Mouse (Mus musculus): ENCODE data around the gene Jund. TPM values are rescaled to one million over a fixed set of nuclear protein-coding genes. Genes with fewer than 3 reads are reported as not detected.

Jund gene
- total RNA-seq, 2 experiments from 2014 or later = 129 to 138 TPM

DNA sequence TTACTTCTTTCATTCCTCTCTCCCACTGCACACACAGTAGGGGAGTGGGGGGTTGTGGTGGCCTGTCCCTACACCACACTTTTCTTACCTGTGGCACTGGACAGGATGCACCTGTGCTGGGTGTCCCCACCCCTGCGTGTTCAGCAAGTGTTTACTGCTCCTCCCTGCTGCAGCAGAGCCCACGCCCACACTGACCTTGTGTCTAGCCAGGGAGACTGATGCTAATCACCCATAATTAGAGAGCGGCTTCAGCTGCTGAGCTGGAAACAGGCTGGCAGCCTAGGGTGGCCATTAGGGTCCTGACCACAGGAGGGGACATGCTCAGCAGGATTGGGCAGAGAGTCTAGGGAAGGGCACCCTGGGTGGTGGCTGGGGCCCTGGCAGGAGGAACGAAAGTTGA lies 24.0 kb upstream of the Jund start:
- DNase-seq = no peak

DNA sequence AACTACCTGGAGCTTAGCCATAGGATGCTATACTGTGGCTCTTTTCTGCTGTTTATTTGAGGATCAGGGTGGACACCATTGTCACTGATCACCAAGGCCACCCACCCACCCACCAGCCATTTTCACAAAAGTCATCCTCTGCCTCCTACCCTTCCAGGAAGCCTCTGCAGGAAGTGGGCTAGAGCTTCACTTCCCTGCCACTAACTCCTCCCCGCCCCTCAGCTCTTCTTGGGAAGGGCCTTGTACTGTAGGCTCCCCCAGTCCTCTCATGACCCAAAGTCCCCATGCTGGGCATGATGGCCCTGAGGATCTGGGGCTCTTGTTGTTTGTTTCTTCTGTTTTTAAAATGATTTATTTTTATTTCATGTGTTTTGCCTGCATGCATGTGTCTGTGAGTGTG lies 23.4 kb upstream of the Jund start:
- no peak for DNase-seq

DNA sequence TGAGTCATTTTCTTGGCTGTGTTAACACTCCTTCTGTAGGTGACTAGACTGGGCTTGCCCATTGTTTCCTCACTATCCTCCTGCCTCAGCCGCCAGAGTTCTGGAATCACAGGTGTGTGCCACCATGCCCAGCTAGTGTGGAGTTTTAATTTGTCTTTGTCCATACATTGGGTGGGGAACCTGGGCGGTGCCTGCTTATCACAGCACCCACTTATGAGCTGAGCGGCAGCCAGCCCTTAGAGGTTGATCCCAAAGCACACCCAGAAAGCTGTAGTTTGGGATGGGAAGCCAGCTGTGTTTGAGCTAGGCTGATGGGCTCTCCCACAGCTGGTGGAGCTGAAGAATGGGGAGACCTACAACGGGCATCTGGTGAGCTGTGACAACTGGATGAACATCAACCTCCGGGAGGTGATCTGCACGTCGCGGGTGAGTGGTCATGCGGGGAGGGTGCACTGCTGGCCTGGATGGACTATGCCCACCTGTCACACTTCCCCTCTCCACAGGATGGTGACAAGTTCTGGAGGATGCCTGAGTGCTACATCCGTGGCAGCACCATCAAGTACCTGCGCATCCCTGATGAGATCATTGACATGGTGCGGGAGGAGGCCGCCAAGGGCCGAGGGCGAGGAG lies 21.2 kb upstream of the Jund start:
- no peak for DNase-seq

DNA sequence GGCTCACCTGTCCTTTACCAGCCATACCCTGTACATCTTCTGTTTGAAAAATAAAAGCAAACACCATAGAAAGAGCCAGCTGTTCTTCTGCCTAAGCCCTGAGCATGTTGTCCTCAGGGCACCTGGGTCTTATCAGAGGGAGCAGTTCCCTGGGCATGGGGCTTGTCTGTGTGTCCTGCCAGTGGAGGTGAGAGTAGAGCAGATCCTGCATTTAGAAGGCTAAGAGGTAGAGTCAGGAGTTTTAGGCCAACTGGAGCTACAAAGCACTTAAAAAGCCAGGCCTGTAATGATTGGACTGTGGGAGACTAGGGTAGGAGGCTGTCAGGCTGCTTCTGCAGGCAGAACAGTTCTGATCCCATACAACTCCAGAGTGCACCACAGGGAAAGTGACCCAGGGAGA lies 20.1 kb upstream of the Jund start:
- no peak for DNase-seq

DNA sequence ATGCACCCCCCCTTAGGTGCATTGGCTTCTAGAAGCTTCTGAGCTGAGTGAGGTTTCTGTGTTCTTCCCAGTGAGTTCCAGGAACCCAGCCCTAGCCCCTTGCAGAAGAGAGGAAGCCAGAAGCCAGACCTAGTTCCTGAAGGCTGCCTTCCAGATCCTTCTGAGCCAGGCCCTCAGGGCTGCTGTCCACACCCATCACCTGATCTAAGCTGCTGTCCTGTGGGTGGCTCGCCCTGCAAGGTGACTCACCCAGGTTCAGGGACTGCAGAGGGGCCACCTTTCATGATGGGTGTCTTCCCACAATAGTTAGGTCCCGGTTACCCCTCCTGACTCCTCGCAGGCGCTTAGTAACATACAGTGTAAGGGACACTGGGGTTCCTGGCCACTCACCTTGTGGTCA lies 19.3 kb upstream of the Jund start:
- no peak for DNase-seq

DNA sequence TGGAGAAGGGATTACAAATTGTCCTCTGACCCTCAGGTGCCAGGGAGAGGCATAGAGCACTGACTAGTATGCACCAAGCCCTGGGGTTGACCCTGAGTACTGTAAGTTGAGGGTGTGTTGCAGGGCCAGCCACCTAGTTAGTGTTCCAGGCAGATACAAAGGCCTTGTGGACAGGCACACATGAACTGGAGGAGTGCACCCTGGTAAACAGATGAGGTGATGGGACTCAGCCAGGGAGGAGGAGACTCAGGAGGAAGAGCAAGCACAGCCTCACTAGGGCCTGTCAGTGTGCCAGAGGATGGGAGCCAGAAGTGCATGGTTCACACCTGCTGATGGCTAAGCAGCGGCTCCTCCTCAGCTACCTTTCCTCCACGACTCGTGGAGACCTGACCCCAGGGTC lies 18.7 kb upstream of the Jund start:
- peak; percentile 49 to 63 for DNase-seq

DNA sequence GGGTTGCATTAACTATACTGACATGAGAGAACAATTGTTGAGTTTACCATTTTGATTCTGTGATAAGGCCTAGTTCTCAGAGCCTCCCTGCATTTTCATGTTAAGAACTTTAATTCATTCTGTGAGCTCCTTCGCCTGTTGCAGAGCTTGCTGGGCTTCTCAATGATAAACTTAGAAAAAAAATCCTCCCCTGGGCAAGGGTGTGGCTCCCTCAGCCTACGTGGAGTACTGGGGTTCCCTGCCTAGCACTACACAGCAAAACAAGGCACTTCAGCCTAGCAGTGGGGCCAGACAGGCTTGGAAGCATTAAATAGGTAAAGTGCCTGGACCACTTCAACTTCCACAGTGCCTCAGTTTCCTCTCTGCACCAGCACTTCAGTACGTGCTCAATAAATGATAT lies 17.3 kb upstream of the Jund start:
- no peak for DNase-seq

DNA sequence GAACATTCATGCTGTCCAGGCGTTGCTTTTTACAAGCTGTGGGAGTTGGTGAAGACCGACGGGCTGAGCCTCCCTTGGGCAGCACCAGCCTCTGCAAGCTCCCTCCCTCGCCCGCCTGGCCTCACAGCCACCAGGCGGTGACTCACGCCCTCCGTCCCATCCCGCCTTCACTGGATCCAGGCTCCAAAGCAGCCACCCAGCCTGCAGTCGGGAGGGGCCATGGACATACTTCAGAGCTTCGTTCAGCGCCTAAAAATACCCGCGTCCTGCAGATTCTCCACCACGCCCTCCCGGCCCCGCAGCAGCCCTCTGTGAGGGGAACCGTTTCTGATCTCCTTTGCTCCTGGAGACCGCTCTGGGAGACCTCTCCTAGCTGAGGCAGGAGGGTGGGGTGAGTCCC lies 16.6 kb upstream of the Jund start:
- peak; percentile 83 to 93 for DNase-seq

DNA sequence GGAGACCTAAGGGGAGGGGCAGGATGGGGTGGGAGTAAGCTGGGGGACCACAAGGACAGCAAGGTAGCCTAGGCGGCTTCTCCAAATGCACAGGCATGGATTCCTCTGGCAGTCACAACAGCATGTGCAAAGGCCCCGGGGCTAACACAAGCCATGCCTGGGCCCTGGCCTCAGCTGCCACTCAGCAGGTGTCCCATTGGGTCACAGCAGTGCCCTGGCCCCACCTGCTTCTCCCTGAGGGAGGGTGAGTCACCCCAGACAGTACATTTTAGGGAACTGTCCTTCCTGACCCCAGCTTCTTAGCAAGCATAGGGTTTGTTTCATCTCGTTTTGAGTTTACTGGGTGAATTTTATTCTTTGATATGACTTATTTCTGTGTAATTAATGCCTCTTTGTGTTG lies 16.1 kb upstream of the Jund start:
- DNase-seq = no peak

DNA sequence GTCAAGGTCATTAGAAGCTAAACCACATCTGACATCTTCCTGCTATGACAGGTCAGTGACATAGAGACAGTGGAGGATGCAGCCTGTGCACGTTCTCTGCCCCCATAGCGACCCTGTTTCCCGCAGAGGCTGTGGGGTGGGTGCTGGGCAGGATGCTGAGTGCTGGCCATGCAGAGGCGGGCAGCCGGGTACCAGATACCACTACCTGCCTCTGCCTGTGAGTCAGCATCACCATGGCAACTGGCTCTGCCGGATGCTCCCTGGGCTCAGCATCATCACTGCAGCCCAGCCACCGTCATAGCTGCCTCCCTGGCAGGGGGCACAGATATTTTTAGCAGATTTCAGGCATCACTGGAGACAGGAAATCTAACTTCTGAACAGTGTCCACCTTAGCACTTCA lies 14.5 kb upstream of the Jund start:
- DNase-seq = no peak

DNA sequence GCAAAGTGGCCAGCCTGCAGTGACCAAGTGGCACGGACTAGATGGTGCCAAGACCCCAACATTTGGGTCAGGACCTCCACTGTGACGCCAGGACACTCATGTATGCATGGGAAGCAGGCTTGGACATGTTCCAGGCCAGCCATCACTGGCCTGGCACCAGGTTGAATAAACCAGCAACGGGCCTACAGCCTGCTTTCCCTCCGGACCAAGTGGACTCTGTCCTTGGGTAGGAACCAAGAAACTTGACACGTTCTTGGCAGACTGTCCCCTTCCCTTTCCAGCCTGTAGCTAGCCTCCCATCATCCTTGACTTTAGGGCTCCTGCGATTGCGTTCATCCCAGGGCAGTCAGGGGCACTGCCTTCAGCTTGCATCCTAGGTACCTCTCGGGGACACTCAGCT lies 11.2 kb upstream of the Jund start:
- peak; percentile 87 to 88 for DNase-seq

DNA sequence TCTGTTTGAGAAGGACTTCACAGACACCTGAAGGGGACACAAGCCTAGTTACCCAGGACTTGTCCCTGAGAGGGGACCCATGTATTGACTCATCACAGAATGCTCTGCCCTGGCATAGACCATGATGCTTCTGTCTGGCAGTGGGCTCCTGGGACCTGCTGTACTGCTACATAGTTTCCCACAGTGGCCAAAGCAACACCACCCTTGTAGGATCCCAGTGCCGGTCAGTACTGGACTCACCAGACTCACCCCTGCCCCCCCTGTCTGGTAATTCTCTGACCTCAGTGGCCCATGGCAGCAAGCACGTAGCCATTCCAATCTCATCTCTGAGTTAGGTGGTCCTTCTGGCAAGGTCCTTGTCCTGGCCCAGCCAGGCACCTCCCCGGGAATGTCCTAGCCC lies 10.6 kb upstream of the Jund start:
- DNase-seq = no peak

DNA sequence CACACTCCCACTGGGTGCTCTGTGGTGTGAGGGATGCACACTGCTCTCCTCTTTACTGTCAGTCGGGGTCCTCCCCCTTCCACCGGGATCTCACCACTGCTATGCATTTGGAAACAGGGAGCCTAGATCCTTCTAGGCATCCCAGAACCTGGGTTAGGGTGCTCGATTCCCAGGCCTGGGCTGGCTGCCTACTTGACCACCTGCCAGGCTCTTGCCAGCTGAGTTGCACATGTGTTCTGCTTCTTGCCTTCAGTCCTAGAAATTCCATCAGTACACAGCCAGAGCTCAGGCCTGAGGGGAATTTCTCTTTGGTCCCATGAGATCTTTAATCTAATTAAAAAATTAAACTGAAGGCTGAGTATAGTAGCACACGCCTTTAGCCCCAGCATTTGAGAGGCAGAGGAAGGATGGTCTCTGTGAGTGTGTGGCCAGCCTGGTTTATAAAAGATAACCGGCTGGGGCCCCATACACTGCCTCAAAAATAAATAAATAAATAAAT lies 8.8 kb upstream of the Jund start:
- no peak for DNase-seq

DNA sequence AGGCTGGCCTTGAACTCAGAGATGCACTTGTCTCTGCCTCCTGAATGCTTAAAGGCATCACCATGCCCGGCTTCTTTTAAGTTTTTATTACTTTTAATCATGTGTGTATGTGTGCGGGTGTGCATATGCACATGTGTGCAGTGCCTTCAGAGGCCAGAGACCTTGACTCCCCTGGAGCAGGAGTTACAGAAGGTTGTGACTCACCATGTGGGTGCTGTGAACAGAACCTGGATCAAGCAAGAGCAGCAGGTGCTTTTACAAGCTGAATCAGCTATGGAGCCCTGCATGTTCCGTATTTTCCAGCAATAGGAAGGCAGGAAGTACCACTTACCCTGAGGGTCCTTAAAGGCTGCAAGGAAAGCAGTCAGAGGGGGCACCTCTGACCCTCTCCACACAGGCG lies 7.5 kb upstream of the Jund start:
- DNase-seq = no peak

DNA sequence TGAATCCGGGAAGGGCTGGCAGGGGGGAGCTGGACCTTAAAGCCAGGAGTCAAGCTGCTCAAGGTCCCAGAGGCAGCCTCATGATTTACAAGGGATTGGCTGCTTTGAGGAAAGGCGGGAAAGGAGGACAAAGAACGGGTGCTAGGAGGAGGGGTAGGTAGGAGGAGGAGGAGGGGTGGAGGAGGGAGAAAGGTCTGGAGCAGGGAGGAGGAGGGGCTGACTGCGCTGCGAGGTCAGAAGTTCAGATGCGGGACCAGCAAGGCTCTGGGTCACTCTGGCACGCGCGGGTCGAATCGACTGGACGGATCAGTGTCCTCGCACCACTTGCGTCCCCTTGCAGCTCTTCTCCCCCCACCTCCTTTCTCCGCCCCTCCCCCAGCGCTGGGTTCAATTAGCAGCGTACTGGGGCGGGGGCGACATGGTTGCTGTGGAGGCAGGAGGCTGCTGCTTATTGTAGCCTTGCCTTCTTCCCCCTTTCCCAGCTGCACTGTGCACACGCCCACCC lies 7.0 kb upstream of the Jund start:
- DNase-seq = no peak

DNA sequence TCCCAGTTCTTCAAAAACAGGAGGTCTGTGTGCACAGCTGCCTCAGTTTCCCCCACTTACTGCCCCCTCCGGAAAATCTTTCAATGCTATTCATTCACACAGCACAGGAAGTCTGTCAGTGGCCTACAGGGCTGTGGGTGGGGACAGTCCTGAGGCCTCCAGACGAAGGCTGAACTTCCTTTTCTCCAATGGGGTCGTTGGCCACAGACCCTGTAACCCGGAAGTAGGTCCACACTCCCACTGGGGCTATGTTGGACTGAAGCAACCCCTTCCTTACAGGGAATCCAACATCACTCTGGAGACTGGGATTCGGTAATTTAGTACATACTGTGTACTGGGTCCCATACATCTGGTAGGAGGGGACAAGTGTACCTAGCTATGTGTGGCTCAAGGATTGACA lies 5.1 kb upstream of the Jund start:
- DNase-seq = no peak

DNA sequence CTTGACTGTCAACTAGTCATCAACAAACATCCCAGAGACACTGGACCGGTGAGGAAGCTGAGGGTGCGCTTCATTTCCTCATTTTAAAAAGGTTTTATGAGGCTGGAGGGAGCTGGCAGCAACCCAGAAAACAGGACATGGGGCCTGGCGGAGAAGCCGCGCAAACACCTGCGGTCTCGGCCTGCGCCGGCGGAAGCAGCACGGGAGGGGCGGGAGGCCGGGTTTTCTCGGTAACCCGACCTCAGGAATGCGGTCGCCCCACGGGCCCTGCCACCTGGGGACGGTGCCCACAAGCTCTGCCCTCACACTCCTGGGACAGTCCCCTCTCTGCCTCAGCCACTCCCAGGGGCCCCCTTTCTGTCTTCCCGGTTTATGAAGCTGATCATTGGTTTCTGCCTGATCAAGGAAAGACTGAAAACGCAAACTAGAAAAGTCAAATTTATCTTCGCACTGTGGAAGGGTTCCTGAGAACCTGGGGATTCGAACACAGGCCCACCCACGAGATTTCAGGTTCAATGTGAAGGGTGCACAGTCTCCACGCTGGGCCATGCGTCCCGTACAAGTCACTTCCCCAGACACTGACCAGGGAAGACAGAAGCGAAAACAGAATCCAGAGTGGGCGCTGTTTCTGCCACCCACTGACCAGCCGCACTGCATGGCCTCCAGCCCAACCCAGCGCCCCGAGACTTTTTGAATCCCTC lies 3.3 kb upstream of the Jund start:
- peak; percentile 61 to 68 for DNase-seq

DNA sequence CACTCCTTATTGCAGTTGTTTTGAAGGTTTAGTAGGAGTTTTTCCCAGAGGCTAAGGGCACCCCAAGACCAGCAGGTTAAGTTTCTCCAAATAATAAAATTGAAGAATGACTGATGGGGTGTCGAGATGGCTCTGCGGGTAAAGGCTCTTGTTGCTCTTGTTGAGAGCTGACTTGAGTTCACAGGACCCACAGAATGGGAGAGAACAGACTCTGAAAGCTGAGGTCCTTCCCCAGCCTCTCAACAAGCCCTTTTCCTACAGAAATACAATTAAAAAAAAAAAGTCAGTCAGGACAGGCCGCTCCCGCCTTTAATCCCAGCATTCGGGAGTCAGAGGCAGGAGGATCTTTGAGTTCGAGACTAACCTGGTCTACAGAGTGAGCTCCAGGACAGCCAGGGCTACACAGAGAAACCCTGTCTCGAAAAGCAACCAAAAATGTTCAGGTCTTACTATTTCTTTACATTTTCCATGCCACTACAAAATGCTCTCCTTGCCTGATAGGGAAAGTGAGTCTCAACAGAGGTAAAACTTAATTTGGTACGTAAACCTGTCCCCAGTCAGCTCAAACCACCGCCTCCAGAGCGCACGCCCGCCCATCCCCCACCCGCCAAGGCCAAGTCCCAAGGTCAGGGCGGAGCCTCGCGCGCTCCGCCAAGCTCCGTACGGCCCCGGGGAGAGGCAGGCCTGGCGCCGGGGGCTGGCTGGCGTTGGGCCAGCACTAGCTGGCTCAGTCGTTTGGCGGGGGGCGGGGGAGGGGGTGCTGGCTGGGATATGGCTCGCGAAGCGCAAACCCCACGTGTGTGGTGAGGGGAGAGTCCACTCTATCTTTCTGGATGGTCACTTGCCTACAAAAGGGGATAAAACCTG lies 2.5 kb upstream of the Jund start:
- DNase-seq = peak; percentile 79 to 86

DNA sequence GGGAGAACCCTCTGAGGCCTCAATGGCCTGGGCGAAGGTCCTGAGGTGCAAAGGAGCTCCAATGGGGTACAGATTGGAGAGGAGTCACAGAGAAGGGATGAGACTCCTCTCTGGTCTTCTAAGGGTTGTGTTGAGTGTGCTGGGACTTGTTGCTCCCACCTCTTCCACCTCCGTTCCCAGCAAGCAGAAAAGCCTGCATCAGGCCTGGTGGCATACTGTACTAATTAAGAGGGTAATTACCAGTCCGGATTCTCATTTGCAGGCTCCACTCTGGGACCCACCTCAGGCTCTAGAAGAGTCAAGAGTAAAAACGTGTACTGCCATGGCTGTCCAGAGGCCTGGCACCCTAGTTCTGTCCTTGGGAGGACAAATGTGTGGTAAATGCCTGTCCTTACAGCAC lies 1.8 kb upstream of the Jund start:
- DNase-seq = peak in 1 of 2 experiments; percentile 60

DNA sequence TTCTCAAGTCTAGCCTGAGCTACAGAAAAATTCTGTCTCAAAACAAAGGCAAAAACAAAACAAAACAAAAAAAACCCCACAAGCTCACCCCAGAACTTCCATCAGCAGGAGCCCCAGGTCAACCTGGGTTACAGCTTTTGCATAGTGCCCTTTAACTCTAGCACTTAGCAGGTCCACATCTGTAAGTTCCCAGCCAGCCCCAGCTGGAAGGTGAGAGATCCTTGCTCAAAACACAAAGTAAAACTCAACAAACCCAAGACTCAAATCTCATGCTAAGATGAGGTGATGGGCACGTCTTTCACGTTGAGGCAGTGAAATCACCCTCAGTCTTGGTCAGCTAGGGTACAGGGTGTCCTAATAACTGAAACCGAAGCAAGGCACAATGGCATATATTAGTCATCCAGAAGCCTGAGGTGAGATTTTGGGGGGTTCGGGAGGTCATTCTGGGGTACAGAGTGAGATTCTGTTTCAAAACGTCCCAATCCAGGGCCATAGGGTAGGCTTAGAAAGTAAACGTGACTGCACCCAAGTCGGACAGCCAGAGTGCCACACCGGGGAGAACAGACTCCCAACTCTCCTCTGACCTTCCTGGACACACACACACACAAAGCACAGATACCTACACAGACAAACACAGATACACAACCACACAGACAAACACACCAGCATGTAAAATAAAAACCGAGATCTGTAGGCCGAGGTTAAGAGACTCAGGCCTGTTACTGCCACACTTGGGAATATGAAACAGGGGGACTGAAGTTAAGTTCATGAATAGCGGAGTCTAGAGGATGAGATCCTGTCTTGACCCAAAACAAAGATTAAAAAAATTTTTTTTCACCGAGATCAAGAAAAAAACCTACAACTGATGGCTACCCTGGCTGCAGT lies 1.1 kb upstream of the Jund start:
- peak in 1 of 2 experiments; percentile 45 for DNase-seq

DNA sequence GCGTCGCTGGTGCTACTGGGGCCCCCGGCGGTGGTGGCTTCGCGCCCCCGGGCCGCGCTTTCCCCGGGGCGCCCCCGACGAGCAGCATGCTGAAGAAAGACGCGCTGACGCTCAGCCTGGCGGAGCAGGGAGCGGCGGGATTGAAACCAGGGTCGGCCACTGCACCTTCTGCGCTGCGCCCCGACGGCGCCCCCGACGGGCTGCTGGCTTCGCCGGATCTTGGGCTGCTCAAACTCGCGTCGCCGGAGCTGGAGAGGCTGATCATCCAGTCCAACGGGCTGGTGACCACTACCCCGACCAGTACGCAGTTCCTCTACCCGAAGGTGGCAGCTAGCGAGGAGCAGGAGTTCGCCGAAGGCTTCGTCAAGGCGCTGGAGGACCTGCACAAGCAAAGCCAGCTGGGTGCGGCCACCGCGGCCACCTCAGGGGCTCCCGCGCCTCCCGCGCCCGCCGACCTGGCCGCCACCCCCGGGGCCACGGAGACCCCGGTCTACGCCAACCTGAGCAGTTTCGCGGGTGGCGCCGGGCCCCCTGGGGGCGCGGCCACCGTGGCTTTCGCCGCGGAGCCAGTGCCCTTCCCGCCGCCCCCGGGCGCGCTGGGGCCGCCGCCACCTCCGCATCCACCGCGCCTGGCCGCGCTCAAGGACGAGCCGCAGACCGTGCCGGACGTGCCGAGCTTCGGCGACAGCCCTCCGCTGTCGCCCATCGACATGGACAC lies 526 bp downstream of the Jund start:
- no peak for DNase-seq
